Mouse (Mus musculus) forebrain, embryonic 12.5 days (tissue): Measurements from ENCODE around the gene Snap47. TPM values are rescaled to one million over a fixed set of nuclear protein-coding genes. Genes with fewer than 3 reads are reported as not detected.

Experiments
- ATAC-seq: fragments of 200-750 bp; cut with Nextera tagmentation; 2 replicates; pipeline ENCODE4 v1.8.0; 2017; ENCODE audit warnings: moderate TSS enrichment; ENCODE audit not compliant: low FRiP score
- H3K27ac ChIP-seq: fragments of 300-500 bp; sonication (generic); 2 replicates; pipeline ENCODE4 v1.5.1; 2016; ENCODE audit warnings: mild to moderate bottlenecking
- H3K27me3 ChIP-seq: fragments of 300-500 bp; sonication (generic); 2 replicates; pipeline ENCODE4 v1.6.1; 2016; ENCODE audit warnings: mild to moderate bottlenecking
- H3K36me3 ChIP-seq: fragments of 300-500 bp; sonication (generic); replicated peaks from 2 replicates; pipeline ENCODE4 v1.6.1; 2016; ENCODE audit warnings: mild to moderate bottlenecking
- H3K4me1 ChIP-seq: fragments of 300-500 bp; sonication (generic); 2 replicates; pipeline ENCODE4 v1.6.1; 2016
- H3K4me2 ChIP-seq: fragments of 300-500 bp; sonication (generic); 2 replicates; pipeline ENCODE4 v1.6.1; 2016; ENCODE audit warnings: mild to moderate bottlenecking, moderate library complexity
- H3K4me3 ChIP-seq: fragments of 300-500 bp; sonication (generic); replicated peaks from 2 replicates; pipeline ENCODE4 v1.5.1; 2016; ENCODE audit warnings: mild to moderate bottlenecking
- H3K9ac ChIP-seq: fragments of 300-500 bp; sonication (generic); 2 replicates; pipeline ENCODE4 v1.6.1; 2016; ENCODE audit warnings: mild to moderate bottlenecking
- H3K9me3 ChIP-seq: fragments of 300-500 bp; sonication (generic); 2 replicates; pipeline ENCODE4 v1.6.1; 2016
- WGBS: fragments of 180-500 bp; shearing (Covaris S2); methylation state at CpG from one replicate; pipeline ENCODE4 v1.1.7; 2016; 5-methylcytosine and 5-hydroxymethylcytosine counted together
- polyA plus RNA-seq: library from polyadenylated mRNA; unstranded; fragments of >200 nt; fragmentation: Nextera tagmentation; extraction: Ambion mirVana; gene quantifications from 2 replicates; pipeline ENCODE4 v1.2.1, GENCODE M21; 2016

Snap47 gene
- 169 and 173 TPM in 2 replicates for polyA plus RNA-seq

- Histone ChIP-seq H3K4me3 (peak within 1 kb of the TSS; percentile 82), H3K9me3 (no peaks in the 10 kb centered on the region), H3K9ac (peak within 1 kb of the TSS; percentile 76), H3K27me3 (no peaks in the 10 kb centered on the region), H3K4me2 (peak within 1 kb of the TSS; percentile 91), H3K4me1 (peaks cover 21% of the 10 kb centered on the region), H3K36me3 (peaks cover 40% of the 10 kb centered on the region), H3K27ac (no peak within 1 kb of the TSS)
- ATAC-seq: no peak
- WGBS: 80% methylated on average over 4 of the region's 4 CpGs
Observed at GRCm38 (mm10) chr11:59451086-59451485, at the start of gene Snap47. TSS of gene Snap47 (minus strand) at chr11:59451186.

- no peak for ATAC-seq
- H3K4me3 ChIP-seq: no peak overlapping the region
- H3K4me2 ChIP-seq: no peak overlapping the region
- H3K27ac ChIP-seq: no peak overlapping the region
- no peaks in the 10 kb centered on the region for H3K27me3 ChIP-seq
- H3K4me1 ChIP-seq: no peaks in the 10 kb centered on the region
- H3K9ac ChIP-seq: no peak overlapping the region
- peaks cover 99% of the 10 kb centered on the region for H3K36me3 ChIP-seq
- H3K9me3 ChIP-seq: no peaks in the 10 kb centered on the region
- WGBS: 94% methylated on average over 7 of the region's 7 CpGs
Observed at GRCm38 (mm10) chr11:59497747-59498146, 46.8 kb upstream of the Snap47 start.

- H3K4me3 ChIP-seq: no peak overlapping the region
- no peak overlapping the region for H3K27ac ChIP-seq
- H3K9ac ChIP-seq: no peak overlapping the region
- H3K4me1 ChIP-seq: no peaks in the 10 kb centered on the region
- no peaks in the 10 kb centered on the region for H3K27me3 ChIP-seq
- H3K9me3 ChIP-seq: no peaks in the 10 kb centered on the region
- no peak for ATAC-seq
- WGBS: 90% methylated on average over 6 of the region's 6 CpGs
- peaks cover 99% of the 10 kb centered on the region for H3K36me3 ChIP-seq
- H3K4me2 ChIP-seq: no peak overlapping the region
Observed at GRCm38 (mm10) chr11:59496672-59497310, 45.8 kb upstream of the Snap47 start.

- no peak overlapping the region for H3K27ac ChIP-seq
- no peaks in the 10 kb centered on the region for H3K4me1 ChIP-seq
- no peaks in the 10 kb centered on the region for H3K9me3 ChIP-seq
- no peak for ATAC-seq
- H3K36me3 ChIP-seq: peaks cover 61% of the 10 kb centered on the region
- no peaks in the 10 kb centered on the region for H3K27me3 ChIP-seq
- WGBS: 88% methylated on average over 8 of the region's 8 CpGs
- H3K4me2 ChIP-seq: no peak overlapping the region
- H3K9ac ChIP-seq: no peak overlapping the region
- no peak overlapping the region for H3K4me3 ChIP-seq
Observed at GRCm38 (mm10) chr11:59486222-59486621, 35.2 kb upstream of the Snap47 start.

GRCm38 (mm10) chr11:59485641-59486040 lies 34.7 kb upstream of the Snap47 start:
- Histone ChIP-seq H3K27ac (no peak overlapping the region), H3K4me2 (no peak overlapping the region), H3K9ac (no peak overlapping the region), H3K9me3 (no peaks in the 10 kb centered on the region), H3K36me3 (peaks cover 55% of the 10 kb centered on the region), H3K27me3 (no peaks in the 10 kb centered on the region), H3K4me3 (no peak overlapping the region), H3K4me1 (no peaks in the 10 kb centered on the region)
- ATAC-seq: no peak
- 67% methylated on average over 2 of the region's 2 CpGs for WGBS

GRCm38 (mm10) chr11:59483212-59483611 lies 32.2 kb upstream of the Snap47 start:
- no peak for ATAC-seq
- H3K4me2 ChIP-seq: no peak overlapping the region
- H3K4me3 ChIP-seq: no peak overlapping the region
- peaks cover 36% of the 10 kb centered on the region for H3K36me3 ChIP-seq
- WGBS: 13% methylated on average over 2 of the region's 2 CpGs
- no peaks in the 10 kb centered on the region for H3K9me3 ChIP-seq
- peaks cover 5% of the 10 kb centered on the region; the same call in 1 of the 2 replicates for H3K27me3 ChIP-seq
- H3K27ac ChIP-seq: no peak overlapping the region
- H3K4me1 ChIP-seq: no peaks in the 10 kb centered on the region
- no peak overlapping the region for H3K9ac ChIP-seq

- ATAC-seq: no peak
- Histone ChIP-seq H3K4me3 (no peak overlapping the region), H3K9me3 (no peaks in the 10 kb centered on the region), H3K27ac (no peak overlapping the region), H3K9ac (no peak overlapping the region), H3K27me3 (peaks cover 5% of the 10 kb centered on the region; the same call in 1 of the 2 replicates), H3K36me3 (no peaks in the 10 kb centered on the region), H3K4me1 (no peaks in the 10 kb centered on the region), H3K4me2 (no peak overlapping the region)
- 75% methylated on average over 6 of the region's 6 CpGs for WGBS
Observed at GRCm38 (mm10) chr11:59477240-59477639, 26.3 kb upstream of the Snap47 start.

- H3K4me1 ChIP-seq: peaks cover 10% of the 10 kb centered on the region
- H3K27me3 ChIP-seq: no peaks in the 10 kb centered on the region
- H3K9ac ChIP-seq: peak within 1 kb of the TSS; percentile 94
- no peaks in the 10 kb centered on the region for H3K9me3 ChIP-seq
- no peaks in the 10 kb centered on the region for H3K36me3 ChIP-seq
- H3K4me2 ChIP-seq: peak within 1 kb of the TSS; percentile 81
- ATAC-seq: peak; percentile 91
- H3K27ac ChIP-seq: peak within 1 kb of the TSS; percentile 27
- under 1% methylated on average over 19 of the region's 19 CpGs for WGBS
- peak within 1 kb of the TSS; percentile 69 for H3K4me3 ChIP-seq
Observed at GRCm38 (mm10) chr11:59472326-59472677, 21.3 kb upstream of the Snap47 start, which contains the start of gene Zfp867. TSS of gene Zfp867 (minus strand) at chr11:59472474.

GRCm38 (mm10) chr11:59471413-59472325 lies 20.7 kb upstream of the Snap47 start:
- peaks cover 4% of the 10 kb centered on the region; the same call in 1 of the 2 replicates for H3K9me3 ChIP-seq
- peak overlapping the region; percentile 81 for H3K4me2 ChIP-seq
- peak overlapping the region; percentile 94 for H3K9ac ChIP-seq
- peaks cover 10% of the 10 kb centered on the region for H3K4me1 ChIP-seq
- no peaks in the 10 kb centered on the region for H3K27me3 ChIP-seq
- 10% methylated on average over 37 of the region's 37 CpGs for WGBS
- H3K4me3 ChIP-seq: peak overlapping the region; percentile 69
- peaks cover under 1% of the 10 kb centered on the region; the same call in 1 of the 2 replicates for H3K36me3 ChIP-seq
- peak; percentile 34; the same call in 1 of the 2 replicates for ATAC-seq
- peak overlapping the region; percentile 27 for H3K27ac ChIP-seq

- H3K27me3 ChIP-seq: no peaks in the 10 kb centered on the region
- no peak overlapping the region for H3K4me2 ChIP-seq
- peaks cover 80% of the 10 kb centered on the region for H3K36me3 ChIP-seq
- no peaks in the 10 kb centered on the region for H3K4me1 ChIP-seq
- no peak for ATAC-seq
- no peak overlapping the region for H3K27ac ChIP-seq
- H3K4me3 ChIP-seq: no peak overlapping the region
- H3K9ac ChIP-seq: no peak overlapping the region
- H3K9me3 ChIP-seq: peaks cover 29% of the 10 kb centered on the region
- 97% methylated on average over 2 of the region's 2 CpGs for WGBS
Observed at GRCm38 (mm10) chr11:59460459-59460858, 9.5 kb upstream of the Snap47 start.

GRCm38 (mm10) chr11:59458973-59459372 lies 8.0 kb upstream of the Snap47 start:
- peaks cover 18% of the 10 kb centered on the region for H3K9me3 ChIP-seq
- no peaks in the 10 kb centered on the region for H3K4me1 ChIP-seq
- H3K4me2 ChIP-seq: no peak overlapping the region
- H3K4me3 ChIP-seq: no peak overlapping the region
- H3K27ac ChIP-seq: no peak overlapping the region
- ATAC-seq: no peak
- WGBS: 66% methylated on average over 5 of the region's 5 CpGs
- H3K36me3 ChIP-seq: peaks cover 85% of the 10 kb centered on the region
- no peak overlapping the region for H3K9ac ChIP-seq
- H3K27me3 ChIP-seq: no peaks in the 10 kb centered on the region

- Histone ChIP-seq H3K36me3 (peaks cover 78% of the 10 kb centered on the region), H3K4me2 (no peak overlapping the region), H3K27ac (no peak overlapping the region), H3K27me3 (no peaks in the 10 kb centered on the region), H3K4me1 (no peaks in the 10 kb centered on the region; the same call in 1 of the 2 replicates), H3K9ac (no peak overlapping the region), H3K9me3 (no peaks in the 10 kb centered on the region), H3K4me3 (no peak overlapping the region)
- 92% methylated on average over 2 of the region's 2 CpGs for WGBS
- no peak for ATAC-seq
Observed at GRCm38 (mm10) chr11:59456891-59457290, 5.9 kb upstream of the Snap47 start.
